Mouse (Mus musculus) small intestine, adult 2 months (tissue): ENCODE measurements at regions not wholly inside any gene's neighbourhood (a gene's known extent, or its start where the extent isn't known, plus 50 kb on each side); places are given as distances from the start of the nearest gene placed in this dataset.

Experiments
- H3K27ac ChIP-seq: fragments of 200-500 bp; 2 replicates; pipeline ENCODE4 v1.5.1; 2012; ENCODE audit warnings: low read depth, low read length, control low read depth, inconsistent platforms; ENCODE audit not compliant: insufficient read depth
- H3K27me3 ChIP-seq: fragments of 200-500 bp; 2 replicates; pipeline ENCODE4 v1.6.1; 2012; ENCODE audit warnings: mild to moderate bottlenecking, moderate library complexity, low read length, inconsistent platforms; ENCODE audit not compliant: control insufficient read depth, insufficient read depth
- H3K36me3 ChIP-seq: fragments of 200-500 bp; 2 replicates; pipeline ENCODE4 v1.6.1; 2012; ENCODE audit warnings: mild to moderate bottlenecking, low read length, control low read depth, inconsistent platforms; ENCODE audit not compliant: control insufficient read depth, insufficient read depth
- H3K4me1 ChIP-seq: fragments of 200-500 bp; 2 replicates; pipeline ENCODE4 v1.6.1; 2012; ENCODE audit warnings: low read length, inconsistent platforms, mixed read lengths; ENCODE audit not compliant: control insufficient read depth, insufficient read depth, insufficient read length
- H3K4me3 ChIP-seq: fragments of 200-500 bp; 2 replicates; pipeline ENCODE4 v1.5.1; 2012; ENCODE audit warnings: low read depth, mild to moderate bottlenecking, control low read depth, inconsistent platforms, low read length, moderate library complexity
- CTCF ChIP-seq: fragments of 200-500 bp; IDR thresholded peaks from 2 replicates; pipeline ENCODE4 v1.5.1; 2012; ENCODE audit warnings: low read depth, mild to moderate bottlenecking, control low read depth, inconsistent platforms, low read length, moderate library complexity, mixed read lengths; ENCODE audit not compliant: insufficient replicate concordance, insufficient read length; ENCODE audit errors: extremely low read depth
- POLR2A ChIP-seq: fragments of 200-500 bp; IDR thresholded peaks from 2 replicates; pipeline ENCODE4 v1.6.1; 2012; ENCODE audit warnings: low read depth, mild to moderate bottlenecking, control low read depth, inconsistent platforms, low read length, moderate library complexity
- WGBS: fragments of 180-500 bp; shearing (Covaris S2); methylation state at CpG from one replicate; pipeline ENCODE4 v1.1.7; 2018; 5-methylcytosine and 5-hydroxymethylcytosine counted together

- no peak for TF ChIP-seq CTCF
- no peak for TF ChIP-seq POLR2A
- whole genome bisulfite sequencing: 83% methylated on average over 8 of the region's 8 CpGs
- Histone ChIP-seq H3K4me3 (no peak overlapping the region), H3K27ac (no peak overlapping the region), H3K27me3 (no peaks in the 10 kb centered on the region), H3K36me3 (no peaks in the 10 kb centered on the region), H3K4me1 (no peaks in the 10 kb centered on the region)
Measured at GRCm38 (mm10) chrX:12219474-12219873, 59.3 kb upstream of the Bcor start.

- H3K4me1 ChIP-seq: no peaks in the 10 kb centered on the region; the same call in 1 of the 2 replicates
- H3K4me3 ChIP-seq: no peak overlapping the region
- H3K36me3 ChIP-seq: no peaks in the 10 kb centered on the region
- H3K27ac ChIP-seq: no peak overlapping the region
- WGBS: 72% methylated on average over 4 of the region's 4 CpGs
- H3K27me3 ChIP-seq: no peaks in the 10 kb centered on the region
- TF ChIP-seq CTCF (no peak), POLR2A (no peak)
Measured at GRCm38 (mm10) chrX:12224314-12224713, 64.2 kb upstream of the Bcor start.

- no peak for TF ChIP-seq CTCF
- no peak for TF ChIP-seq POLR2A
- no peaks in the 10 kb centered on the region for H3K36me3 ChIP-seq
- H3K27me3 ChIP-seq: no peaks in the 10 kb centered on the region
- no peaks in the 10 kb centered on the region; the same call in 1 of the 2 replicates for H3K4me1 ChIP-seq
- no peak overlapping the region for H3K27ac ChIP-seq
- H3K4me3 ChIP-seq: no peak overlapping the region
- 11% methylated on average over 19 of the region's 19 CpGs for WGBS
Measured at GRCm38 (mm10) chrX:12225116-12225891, 65.1 kb upstream of the Bcor start.

GRCm38 (mm10) chrX:12225892-12226206 lies 65.7 kb upstream of the Bcor start:
- H3K4me3 ChIP-seq: no peak overlapping the region
- no peaks in the 10 kb centered on the region for H3K27me3 ChIP-seq
- no peak for TF ChIP-seq CTCF
- TF ChIP-seq POLR2A: no peak
- H3K36me3 ChIP-seq: no peaks in the 10 kb centered on the region
- no peak overlapping the region for H3K27ac ChIP-seq
- 24% methylated on average over 3 of the region's 3 CpGs for WGBS
- H3K4me1 ChIP-seq: no peaks in the 10 kb centered on the region; the same call in 1 of the 2 replicates

GRCm38 (mm10) chrX:12240505-12241011 lies 80.4 kb upstream of the Bcor start:
- no peaks in the 10 kb centered on the region for H3K36me3 ChIP-seq
- no peak for TF ChIP-seq CTCF
- no peak for TF ChIP-seq POLR2A
- H3K27ac ChIP-seq: no peak overlapping the region
- H3K4me1 ChIP-seq: no peaks in the 10 kb centered on the region
- WGBS: 36% methylated on average over 4 of the region's 4 CpGs
- no peaks in the 10 kb centered on the region for H3K27me3 ChIP-seq
- H3K4me3 ChIP-seq: no peak overlapping the region

- H3K4me1 ChIP-seq: no peaks in the 10 kb centered on the region
- no peaks in the 10 kb centered on the region for H3K27me3 ChIP-seq
- H3K4me3 ChIP-seq: no peak overlapping the region
- WGBS: 55% methylated on average over 4 of the region's 4 CpGs
- H3K36me3 ChIP-seq: no peaks in the 10 kb centered on the region
- TF ChIP-seq POLR2A (no peak), CTCF (no peak)
- no peak overlapping the region for H3K27ac ChIP-seq
Measured at GRCm38 (mm10) chrX:12241751-12242150, 81.6 kb upstream of the Bcor start.

GRCm38 (mm10) chrX:12249071-12249470 lies 88.9 kb upstream of the Bcor start:
- H3K4me1 ChIP-seq: peaks cover 3% of the 10 kb centered on the region; the same call in 1 of the 2 replicates
- H3K4me3 ChIP-seq: no peak overlapping the region
- H3K36me3 ChIP-seq: no peaks in the 10 kb centered on the region
- no peak overlapping the region for H3K27ac ChIP-seq
- 64% methylated on average over 4 of the region's 4 CpGs for WGBS
- H3K27me3 ChIP-seq: no peaks in the 10 kb centered on the region
- TF ChIP-seq POLR2A: no peak
- no peak for TF ChIP-seq CTCF
